In genomic region chr16:32485209-32485608, GRCm38 (mm10) we compare ENCODE assay signal across 31 mouse cellular contexts. TPM values are rescaled to one million over a fixed set of nuclear protein-coding genes. Genes with fewer than 3 reads are reported as not detected.
A peak's percentile ranks its signal among the peaks of the same experiment; 100 is the strongest.
DNase-seq lines count a peak whose midpoint lies in the region; ATAC-seq and TF ChIP-seq lines count a peak whose summit lies in the region.
"Had no signal": no experiment of that assay in that cellular context is flagged by ENCODE, and none has a peak within 500 bp of the region (broad histone marks: within the 10 kb centered on the region; RNA-seq: fewer than 3 reads in every experiment).

No protein-coding gene starts in this region.

- no peak overlapping the region for H3K4me2 ChIP-seq in heart, embryonic 12.5 days
- peak overlapping the region; percentile 51 for H3K4me2 ChIP-seq in intestine, embryonic 16.5 days (ENCODE audit: low read depth, low read length)
- no peak overlapping the region for H3K4me2 ChIP-seq in neural tube, embryonic 15.5 days
- H3K4me2 ChIP-seq: forebrain, embryonic 15.5 days; heart, embryonic 13.5 days; hindbrain, embryonic 12.5 days; hindbrain, embryonic 15.5 days had no signal

- no peaks in the 10 kb centered on the region; the same call in 1 of the 2 replicates for H3K79me2 ChIP-seq in MEL (ENCODE audit: control insufficient read depth, insufficient read depth, low read length, poor library complexity)

- H3K27me3 ChIP-seq in heart, embryonic 10.5 days (ENCODE audit: insufficient read depth, poor library complexity, severe bottlenecking) = no peaks in the 10 kb centered on the region
- H3K27me3 ChIP-seq in heart, embryonic 12.5 days (replicated peaks) = 0 out of 2 replicates have a peak, but pooled peaks cover 3% of the 10 kb centered on the region
- no peaks in the 10 kb centered on the region for H3K27me3 ChIP-seq in MEL (ENCODE audit: control insufficient read depth in 1 of 2, insufficient read depth in 2 of 2, low read length in 2 of 2)
- no peaks in the 10 kb centered on the region for H3K27me3 ChIP-seq in intestine, embryonic 16.5 days (replicated peaks; ENCODE audit: control insufficient read depth, insufficient read depth, low read length)
- no peaks in the 10 kb centered on the region for H3K27me3 ChIP-seq in neural tube, embryonic 15.5 days (replicated peaks)
- H3K27me3 ChIP-seq: forebrain, embryonic 15.5 days; hindbrain, embryonic 12.5 days; hindbrain, embryonic 15.5 days had no signal

- no peak for DNase-seq in heart, embryonic 10.5 days (ENCODE audit: low spot score)
- no peak for DNase-seq in MEL (ENCODE audit: low read depth, low spot score)
- DNase-seq in ovary, postnatal 10 days (ENCODE audit: low spot score) = no peak
- DNase-seq in right cerebral cortex, postnatal 14 days = no peak
- DNase-seq: adrenal gland, adult 8-10 months; adrenal gland, postnatal 25 days; B cell, adult 2 months; cerebellum, adult 11-12 months; cerebellum, adult 8-10 months; cerebellum, postnatal 14 days; gastrocnemius, postnatal 10 days; gastrocnemius, postnatal 36 days; kidney, adult 11 months had no signal

- no peak for ATAC-seq in heart, embryonic 12.5 days (ENCODE audit: insufficient number of reproducible peaks, low FRiP score)
- ATAC-seq in intestine, embryonic 16.5 days = no peak
- 0 out of 2 replicates have a peak, but pooled peaks have one; percentile 15 for ATAC-seq in megakaryocyte-erythroid progenitor cell, adult 5-6 weeks (replicated peaks; ENCODE audit: low FRiP score, low TSS enrichment, poor library complexity, severe bottlenecking)
- ATAC-seq in neural tube, embryonic 15.5 days (ENCODE audit: low FRiP score) = no peak
- ATAC-seq: activated CD4-positive, CD25-positive, alpha-beta regulatory T cell, adult 4 months; forebrain, embryonic 15.5 days had no signal

- no peak for TF ChIP-seq POLR2A in MEL (IDR thresholded peaks at IDR 0.05; ENCODE audit: control insufficient read depth in 1 of 2, insufficient read depth in 1 of 2, low read depth in 1 of 2, low read length in 2 of 2, poor library complexity in 1 of 2)

- H3K4me1 ChIP-seq in heart, embryonic 10.5 days = peaks cover 47% of the 10 kb centered on the region
- peaks cover 39% of the 10 kb centered on the region for H3K4me1 ChIP-seq in heart, embryonic 12.5 days (replicated peaks)
- peaks cover 2 to 16% of the 10 kb centered on the region in 2 experiments; a peak in 3 of 4 replicates for H3K4me1 ChIP-seq in MEL (ENCODE audit: control insufficient read depth in 1 of 2, insufficient read depth in 2 of 2, low read length in 2 of 2)
- H3K4me1 ChIP-seq in intestine, embryonic 16.5 days (ENCODE audit: control insufficient read depth, insufficient read depth, low read length) = peaks cover 11% of the 10 kb centered on the region; the same call in 1 of the 2 replicates
- H3K4me1 ChIP-seq in neural tube, embryonic 15.5 days = no peaks in the 10 kb centered on the region
- H3K4me1 ChIP-seq: forebrain, embryonic 15.5 days; hindbrain, embryonic 12.5 days; hindbrain, embryonic 15.5 days had no signal

- no peaks in the 10 kb centered on the region for H3K9me3 ChIP-seq in heart, embryonic 10.5 days
- no peaks in the 10 kb centered on the region for H3K9me3 ChIP-seq in heart, embryonic 12.5 days (replicated peaks)
- H3K9me3 ChIP-seq in MEL (replicated peaks; ENCODE audit: insufficient read depth, low read length) = no peaks in the 10 kb centered on the region
- H3K9me3 ChIP-seq in intestine, embryonic 16.5 days (ENCODE audit: control insufficient read depth, low read length) = no peaks in the 10 kb centered on the region
- H3K9me3 ChIP-seq in neural tube, embryonic 15.5 days (replicated peaks) = no peaks in the 10 kb centered on the region
- H3K9me3 ChIP-seq: forebrain, embryonic 15.5 days; heart, embryonic 13.5 days; hindbrain, embryonic 12.5 days; hindbrain, embryonic 15.5 days had no signal

- TF ChIP-seq CTCF in MEL (IDR thresholded peaks at IDR 0.05 in 2 of 3, conservative IDR thresholded peaks at IDR 0.05 in 1 of 3; ENCODE audit: control insufficient read depth in 1 of 3, insufficient read depth in 1 of 3, low read depth in 2 of 3, low read length in 3 of 3, poor library complexity in 1 of 3, severe bottlenecking in 1 of 3) = no peak

- no peak overlapping the region for H3K4me3 ChIP-seq in heart, embryonic 10.5 days
- H3K4me3 ChIP-seq in heart, embryonic 12.5 days = no peak overlapping the region
- no peak overlapping the region for H3K4me3 ChIP-seq in MEL (ENCODE audit: control insufficient read depth in 1 of 2, insufficient read depth in 1 of 2, low read depth in 2 of 2, low read length in 2 of 2)
- H3K4me3 ChIP-seq in intestine, embryonic 16.5 days (ENCODE audit: low read length) = peak overlapping the region; percentile 45
- no peak overlapping the region for H3K4me3 ChIP-seq in neural tube, embryonic 15.5 days (replicated peaks)
- H3K4me3 ChIP-seq: forebrain, embryonic 15.5 days; heart, embryonic 13.5 days; hindbrain, embryonic 12.5 days; hindbrain, embryonic 15.5 days had no signal

- no peak for TF ChIP-seq EP300 in MEL (IDR thresholded peaks at IDR 0.05; ENCODE audit: low read depth in 1 of 2, low read length in 2 of 2)

- no peaks in the 10 kb centered on the region for H3K36me3 ChIP-seq in heart, embryonic 10.5 days
- H3K36me3 ChIP-seq in heart, embryonic 12.5 days = no peaks in the 10 kb centered on the region
- H3K36me3 ChIP-seq in MEL (ENCODE audit: control insufficient read depth in 1 of 2, insufficient read depth in 2 of 2, low read length in 2 of 2) = peaks cover 0 to 9% of the 10 kb centered on the region in 2 experiments; a peak in 2 of 4 replicates
- 0 out of 2 replicates have a peak, but pooled peaks cover 3% of the 10 kb centered on the region for H3K36me3 ChIP-seq in intestine, embryonic 16.5 days (ENCODE audit: control insufficient read depth, insufficient read depth, low read length)
- H3K36me3 ChIP-seq in neural tube, embryonic 15.5 days = no peaks in the 10 kb centered on the region
- H3K36me3 ChIP-seq: forebrain, embryonic 15.5 days; heart, embryonic 13.5 days; hindbrain, embryonic 12.5 days; hindbrain, embryonic 15.5 days had no signal

- no peak for TF ChIP-seq RAD21 in MEL (IDR thresholded peaks at IDR 0.05; ENCODE audit: low read depth, low read length)

- no peak overlapping the region for H3K9ac ChIP-seq in heart, embryonic 12.5 days
- no peak overlapping the region for H3K9ac ChIP-seq in MEL (ENCODE audit: control insufficient read depth, low read depth, low read length, poor library complexity, severe bottlenecking)
- H3K9ac ChIP-seq in intestine, embryonic 16.5 days (ENCODE audit: low read depth, low read length) = peak overlapping the region; percentile 60; the same call in 1 of the 2 replicates
- H3K9ac ChIP-seq in neural tube, embryonic 15.5 days (replicated peaks) = no peak overlapping the region
- H3K9ac ChIP-seq: forebrain, embryonic 15.5 days; heart, embryonic 13.5 days; hindbrain, embryonic 12.5 days; hindbrain, embryonic 15.5 days had no signal

- WGBS in heart, embryonic 10.5 days = 51% methylated on average over 2 of the region's 2 CpGs
- 54% methylated on average over 2 of the region's 2 CpGs for whole genome bisulfite sequencing in heart, embryonic 12.5 days
- 57% methylated on average over 2 of the region's 2 CpGs for WGBS in intestine, embryonic 16.5 days
- WGBS in neural tube, embryonic 15.5 days = 83% methylated on average over 2 of the region's 2 CpGs

- H3K27ac ChIP-seq in heart, embryonic 10.5 days = peak overlapping the region; percentile 57; the same call in 1 of the 2 replicates
- H3K27ac ChIP-seq in heart, embryonic 12.5 days (ENCODE audit: poor library complexity, severe bottlenecking) = no peak overlapping the region
- no peak overlapping the region for H3K27ac ChIP-seq in MEL (ENCODE audit: control insufficient read depth, low read depth, low read length)
- H3K27ac ChIP-seq in intestine, embryonic 16.5 days (ENCODE audit: low read length) = peak overlapping the region; percentile 86
- no peak overlapping the region for H3K27ac ChIP-seq in neural tube, embryonic 15.5 days (replicated peaks)
- H3K27ac ChIP-seq: forebrain, embryonic 15.5 days; heart, embryonic 13.5 days; hindbrain, embryonic 12.5 days; hindbrain, embryonic 15.5 days had no signal

RNA-seq across cellular contexts. Expression of gene Slc51a, which starts 2.5 kb away (rescaled TPM):
- 4.2 and 5.1 TPM in 2 replicates for polyA plus RNA-seq in heart, embryonic 10.5 days (2016; fragmentation: Nextera tagmentation; extraction: Ambion mirVana)
- polyA plus RNA-seq in heart, embryonic 12.5 days (2016; fragmentation: Nextera tagmentation; extraction: Ambion mirVana) = 2.1 and 2.9 TPM in 2 replicates
- 3.3 and 4.6 TPM in 2 replicates for total RNA-seq in MEL (2012; rRNA removed)
- polyA plus RNA-seq in MEL (2012; ENCODE audit: insufficient read depth in 1 of 2, insufficient read length in 2 of 2, low read depth in 1 of 2, low replicate concordance in 2 of 2, missing spikeins in 1 of 2) = 10 to 100 TPM in 1 of 2 experiments, not detected in 1; 14.5 TPM
- 157 and 177 TPM in 2 replicates for polyA plus RNA-seq in intestine, embryonic 16.5 days (2015; fragmentation: Nextera tagmentation; extraction: Ambion mirVana)
- 2.7 TPM in 1 of 2 replicates, not detected in the other for total RNA-seq in megakaryocyte-erythroid progenitor cell, adult 5-6 weeks (2014; fragmentation: Nextera tagmentation)
- 0.53 and 1.3 TPM in 2 replicates for total RNA-seq in megakaryocyte-erythroid progenitor cell, adult 5-6 weeks (2017)
- polyA plus RNA-seq in neural tube, embryonic 15.5 days (2015; fragmentation: Nextera tagmentation; extraction: Ambion mirVana) = 0.13 and 7.8 TPM in 2 replicates
- total RNA-seq: adrenal gland, postnatal 25 days; gastrocnemius, adult 18-20 months; gastrocnemius, postnatal 10 days; gastrocnemius, postnatal 36 days had no signal
- polyA plus RNA-seq: activated CD4-positive, CD25-positive, alpha-beta regulatory T cell, adult 4 months had no signal

RNA-seq across cellular contexts. Expression of gene Zdhhc19, which starts 10.9 kb away (rescaled TPM):
- not detected in 2 replicates for polyA plus RNA-seq in heart, embryonic 10.5 days (2016; fragmentation: Nextera tagmentation; extraction: Ambion mirVana)
- polyA plus RNA-seq in heart, embryonic 12.5 days (2016; fragmentation: Nextera tagmentation; extraction: Ambion mirVana) = not detected in 2 replicates
- total RNA-seq in MEL (2012; rRNA removed) = 0.58 TPM in 1 of 2 replicates, not detected in the other
- polyA plus RNA-seq in MEL (2012; ENCODE audit: insufficient read depth in 1 of 2, insufficient read length in 2 of 2, low read depth in 1 of 2, low replicate concordance in 2 of 2, missing spikeins in 1 of 2) = 1 to 10 TPM in 1 of 2 experiments, not detected in 1; 1.4 TPM
- 2.1 and 3.0 TPM in 2 replicates for polyA plus RNA-seq in intestine, embryonic 16.5 days (2015; fragmentation: Nextera tagmentation; extraction: Ambion mirVana)
- total RNA-seq in megakaryocyte-erythroid progenitor cell, adult 5-6 weeks (2014; fragmentation: Nextera tagmentation) = 1.2 TPM in 1 of 2 replicates, not detected in the other
- total RNA-seq in megakaryocyte-erythroid progenitor cell, adult 5-6 weeks (2017) = not detected in 2 replicates
- polyA plus RNA-seq in neural tube, embryonic 15.5 days (2015; fragmentation: Nextera tagmentation; extraction: Ambion mirVana) = 0.20 TPM in 1 of 2 replicates, not detected in the other
- total RNA-seq: adrenal gland, adult 8-10 months; adrenal gland, postnatal 25 days; gastrocnemius, adult 18-20 months; gastrocnemius, postnatal 10 days; gastrocnemius, postnatal 36 days; granulocyte monocyte progenitor cell, adult 5-6 weeks; heart, adult 8-10 months; heart, postnatal 25 days; hematopoietic stem cell, adult 5-6 weeks had no signal
- polyA plus RNA-seq: activated CD4-positive, CD25-positive, alpha-beta regulatory T cell, adult 4 months; embryonic facial prominence, embryonic 11.5 days; embryonic facial prominence, embryonic 14.5 days; forebrain, embryonic 11.5 days; forebrain, embryonic 15.5 days; heart, embryonic 13.5 days; heart, embryonic 16.5 days; hindbrain, embryonic 12.5 days had no signal

RNA-seq across cellular contexts. Expression of gene Pcyt1a, which starts 54.5 kb away (rescaled TPM):
- polyA plus RNA-seq in heart, embryonic 10.5 days (2016; fragmentation: Nextera tagmentation; extraction: Ambion mirVana) = 36.6 and 43.9 TPM in 2 replicates
- 43.2 and 48.9 TPM in 2 replicates for polyA plus RNA-seq in heart, embryonic 12.5 days (2016; fragmentation: Nextera tagmentation; extraction: Ambion mirVana)
- total RNA-seq in MEL (2012; rRNA removed) = 32.3 and 36.9 TPM in 2 replicates
- polyA plus RNA-seq in MEL (2012; ENCODE audit: insufficient read depth in 1 of 2, insufficient read length in 2 of 2, low read depth in 1 of 2, low replicate concordance in 2 of 2, missing spikeins in 1 of 2) = 10 to 100 TPM in 1 of 2 experiments, not detected in 1; 53.7 TPM
- 79.9 and 83.0 TPM in 2 replicates for polyA plus RNA-seq in intestine, embryonic 16.5 days (2015; fragmentation: Nextera tagmentation; extraction: Ambion mirVana)
- total RNA-seq in megakaryocyte-erythroid progenitor cell, adult 5-6 weeks (2014; fragmentation: Nextera tagmentation) = 68.8 and 73.7 TPM in 2 replicates
- total RNA-seq in megakaryocyte-erythroid progenitor cell, adult 5-6 weeks (2017) = 69.0 and 78.2 TPM in 2 replicates
- polyA plus RNA-seq in neural tube, embryonic 15.5 days (2015; fragmentation: Nextera tagmentation; extraction: Ambion mirVana) = 44.2 and 46.0 TPM in 2 replicates

Comparison
In these comparisons a context has a peak if more than half of its experiments do, and no peak if none do; other contexts are left out.
1. H3K27ac ChIP-seq: peak in heart, embryonic 10.5 days (single experiment) and intestine, embryonic 16.5 days (single experiment); none in heart, embryonic 12.5 days (single experiment), MEL (single experiment) and neural tube, embryonic 15.5 days (single experiment).
2. RNA of gene Slc51a, which starts 2.5 kb away (polyA plus RNA-seq): 157 to 177 TPM in intestine, embryonic 16.5 days; 14.5 TPM in MEL, 4.2 to 5.1 TPM in heart, embryonic 10.5 days, 2.1 to 2.9 TPM in heart, embryonic 12.5 days and 0.13 to 7.8 TPM in neural tube, embryonic 15.5 days; every median in the first group is over 10 times any median in the second.